Mouse (Mus musculus) stomach, postnatal 0 days (tissue): ENCODE results near the gene Ccl1. TPM values are rescaled to one million over a fixed set of nuclear protein-coding genes. Genes with fewer than 3 reads are reported as not detected.

ENCODE experiments used
- ATAC-seq: fragments of 200-750 bp; cut with Nextera tagmentation; 2 replicates; pipeline ENCODE4 v1.8.0; 2017; ENCODE audit not compliant: low FRiP score, low TSS enrichment
- DNase-seq: peaks from one replicate; pipeline ENCODE4 v3.0.0-alpha.2; 2016; ENCODE audit warnings: low spot score
- H3K27ac ChIP-seq: fragments of 300-500 bp; sonication (generic); replicated peaks from 2 replicates; pipeline ENCODE4 v1.5.1; 2014; ENCODE audit warnings: mild to moderate bottlenecking, control low read depth
- H3K27me3 ChIP-seq: fragments of 300-500 bp; sonication (generic); 2 replicates; pipeline ENCODE4 v1.6.1; 2014; ENCODE audit warnings: low read length; ENCODE audit not compliant: control insufficient read depth, insufficient read depth
- H3K36me3 ChIP-seq: fragments of 300-500 bp; sonication (generic); 2 replicates; pipeline ENCODE4 v1.6.1; 2014; ENCODE audit warnings: low read length, mixed read lengths; ENCODE audit not compliant: control insufficient read depth, insufficient read depth
- H3K4me1 ChIP-seq: fragments of 300-500 bp; sonication (generic); replicated peaks from 2 replicates; pipeline ENCODE4 v1.6.1; 2014; ENCODE audit warnings: antibody characterized with exemption; ENCODE audit not compliant: control insufficient read depth, insufficient read depth
- H3K4me2 ChIP-seq: fragments of 300-500 bp; sonication (generic); replicated peaks from 2 replicates; pipeline ENCODE4 v1.6.1; 2014; ENCODE audit warnings: low read depth, mild to moderate bottlenecking, control low read depth, moderate library complexity
- H3K4me3 ChIP-seq: fragments of 300-500 bp; sonication (generic); 2 replicates; pipeline ENCODE4 v1.5.1; 2014; ENCODE audit warnings: low read depth, low read length, control low read depth
- H3K9ac ChIP-seq: fragments of 300-500 bp; sonication (generic); 2 replicates; pipeline ENCODE4 v1.6.1; 2014; ENCODE audit warnings: mild to moderate bottlenecking, low read length, control low read depth, mixed read lengths
- H3K9me3 ChIP-seq: fragments of 300-500 bp; sonication (generic); 2 replicates; pipeline ENCODE4 v1.6.1; 2016; ENCODE audit warnings: low read length; ENCODE audit not compliant: control insufficient read depth
- CTCF ChIP-seq: IDR thresholded peaks from 2 replicates; pipeline ENCODE4 v1.5.1; 2016; ENCODE audit warnings: antibody characterized with exemption, low read depth, mild to moderate bottlenecking, moderate library complexity
- EP300 ChIP-seq: optimal IDR thresholded peaks from 2 replicates; pipeline ENCODE3; 2016; ENCODE audit warnings: antibody characterized with exemption
- WGBS: fragments of 180-500 bp; shearing (Covaris S2); extraction: QIAGEN DNeasy Blood & Tissue Kit; methylation state at CpG from one replicate; pipeline ENCODE4 v1.1.7; 2014; 5-methylcytosine and 5-hydroxymethylcytosine counted together
- polyA plus RNA-seq: library from polyadenylated mRNA; unstranded; fragments of >200 nt; fragmentation: Nextera tagmentation; extraction: Ambion mirVana; gene quantifications from 2 replicates; pipeline ENCODE4 v1.2.1, GENCODE M21; 2015

Ccl1 gene
- polyA plus RNA-seq, 1 experiment from 2014 or later: not detected

DNA sequence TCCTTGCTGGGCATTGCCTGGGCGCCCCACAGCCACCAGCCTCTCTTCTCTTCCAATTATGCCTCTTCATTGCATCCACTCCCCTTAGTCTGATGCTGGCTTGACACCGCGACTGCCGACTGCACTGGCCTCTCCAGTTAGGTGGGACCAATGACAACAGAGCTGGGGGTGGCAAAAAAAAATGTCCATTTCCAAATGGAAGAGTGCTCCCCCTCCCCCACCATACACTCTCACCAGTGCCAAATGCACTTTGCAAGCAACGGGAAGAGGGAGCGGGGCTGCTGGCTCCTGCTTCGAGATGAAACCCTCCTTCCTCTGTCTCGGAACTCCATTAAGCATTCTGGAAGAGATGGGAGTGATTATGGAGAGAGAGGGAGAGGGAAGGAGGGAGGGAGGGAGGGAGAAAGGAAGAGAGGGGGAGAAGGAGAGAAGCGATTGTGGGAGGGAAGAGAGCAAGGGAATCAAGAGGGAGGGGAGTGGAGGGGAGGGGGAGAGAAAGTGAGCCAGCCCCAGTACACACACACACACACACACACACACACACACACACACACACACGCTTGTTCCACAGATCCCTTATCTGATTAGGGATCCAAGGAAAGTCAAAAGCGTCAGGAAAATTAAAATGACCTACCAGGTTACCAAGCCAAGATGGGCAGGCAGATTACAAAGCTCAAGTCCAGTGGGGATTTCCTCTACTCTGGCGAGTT lies 5.0 kb upstream of the Ccl1 start:
- Histone ChIP-seq H3K27me3 (no peaks in the 10 kb centered on the region), H3K9me3 (no peaks in the 10 kb centered on the region), H3K4me3 (no peak overlapping the region), H3K4me2 (no peak overlapping the region), H3K27ac (no peak overlapping the region), H3K4me1 (no peaks in the 10 kb centered on the region), H3K36me3 (no peaks in the 10 kb centered on the region), H3K9ac (no peak overlapping the region)
- 24% methylated on average over 12 of the region's 12 CpGs for WGBS
- ATAC-seq (no peak), DNase-seq (no peak)
- no peak for TF ChIP-seq CTCF
- no peak for TF ChIP-seq EP300

DNA sequence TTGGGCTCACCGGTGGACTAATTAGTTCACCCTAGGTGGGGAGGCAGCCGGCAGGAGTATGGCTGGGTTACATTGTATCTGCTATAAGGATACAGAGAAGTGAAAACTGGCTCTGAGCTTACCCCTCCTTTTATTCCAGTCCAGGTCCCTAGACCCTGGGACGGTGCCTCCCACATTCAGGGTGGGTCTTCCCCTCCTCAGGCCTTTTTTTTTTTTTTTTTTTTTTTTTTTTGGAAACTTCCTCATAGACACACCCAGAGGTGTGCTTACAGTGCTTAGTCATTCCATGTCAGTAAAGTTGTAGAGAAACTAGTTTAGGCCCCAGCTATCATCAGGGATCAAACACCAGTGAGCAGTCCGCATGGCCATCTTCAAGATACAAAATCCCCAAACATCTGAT lies 7.6 kb downstream of the Ccl1 start:
- Histone ChIP-seq H3K4me3 (no peak overlapping the region), H3K27ac (no peak overlapping the region), H3K9ac (no peak overlapping the region), H3K4me2 (no peak overlapping the region), H3K27me3 (no peaks in the 10 kb centered on the region), H3K9me3 (no peaks in the 10 kb centered on the region), H3K36me3 (no peaks in the 10 kb centered on the region), H3K4me1 (no peaks in the 10 kb centered on the region)
- no peak for ATAC-seq
- no peak for TF ChIP-seq EP300
- no peak for TF ChIP-seq CTCF
- no peak for DNase-seq
- WGBS: 80% methylated on average over 4 of the region's 4 CpGs

DNA sequence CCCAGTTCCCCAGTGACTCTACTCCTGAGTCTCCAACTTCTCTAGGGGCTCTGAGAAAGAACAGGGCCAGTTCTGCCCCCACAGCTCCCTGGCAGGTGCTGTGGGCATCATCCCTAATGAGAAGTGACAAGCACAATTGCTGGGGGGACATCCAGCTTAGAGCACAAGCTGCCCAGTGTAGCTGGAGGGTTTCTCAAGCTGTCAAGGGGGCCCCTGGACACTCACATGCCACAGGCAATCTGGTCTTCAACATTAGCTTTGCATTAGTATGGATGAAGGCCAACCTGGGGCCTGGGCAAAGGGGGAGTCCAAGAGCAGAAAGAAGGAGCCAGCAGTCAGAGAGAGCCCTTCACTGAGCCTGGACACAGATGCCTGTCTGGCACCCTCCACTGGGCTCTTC lies 14.6 kb downstream of the Ccl1 start:
- H3K27ac ChIP-seq: no peak overlapping the region
- no peaks in the 10 kb centered on the region for H3K4me1 ChIP-seq
- DNase-seq (no peak), ATAC-seq (no peak)
- H3K36me3 ChIP-seq: no peaks in the 10 kb centered on the region
- no peak for TF ChIP-seq CTCF
- TF ChIP-seq EP300: no peak
- no peaks in the 10 kb centered on the region for H3K9me3 ChIP-seq
- H3K4me2 ChIP-seq: no peak overlapping the region
- H3K9ac ChIP-seq: no peak overlapping the region
- H3K4me3 ChIP-seq: no peak overlapping the region
- H3K27me3 ChIP-seq: no peaks in the 10 kb centered on the region

DNA sequence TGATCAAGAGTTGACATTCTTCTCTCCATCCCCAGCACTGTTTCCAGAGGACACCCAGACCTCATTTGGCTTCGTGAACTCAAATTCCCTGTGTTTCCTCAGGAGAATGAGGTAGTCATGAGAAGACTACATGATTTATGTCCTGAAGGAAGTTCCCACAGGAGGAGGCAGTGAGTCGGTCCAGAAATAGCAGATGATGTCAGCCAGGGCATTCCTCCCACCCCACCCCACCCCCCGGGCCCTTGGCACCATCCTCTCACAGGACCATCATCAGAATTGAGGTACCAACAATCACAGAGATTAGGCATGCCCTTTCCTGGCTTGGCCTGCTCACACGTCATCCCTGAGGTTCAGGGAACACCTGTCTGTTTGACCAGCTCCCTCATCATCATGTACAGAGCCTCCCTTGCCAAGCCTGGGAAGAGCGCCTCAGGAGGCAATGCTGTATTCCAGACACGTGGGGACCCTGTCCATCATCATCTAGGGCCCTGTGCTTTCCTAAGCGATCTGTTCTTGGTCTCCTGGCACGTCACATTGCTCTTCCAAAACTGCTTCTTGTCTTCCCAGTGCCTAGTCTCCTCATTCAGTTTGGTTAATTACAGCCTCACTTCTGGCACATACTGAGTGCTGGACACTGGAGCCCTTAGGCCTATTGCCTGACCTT lies 31.2 kb downstream of the Ccl1 start:
- DNase-seq (no peak), ATAC-seq (no peak)
- Histone ChIP-seq H3K4me1 (no peaks in the 10 kb centered on the region), H3K4me2 (no peak overlapping the region), H3K9me3 (no peaks in the 10 kb centered on the region), H3K27ac (no peak overlapping the region), H3K9ac (no peak overlapping the region), H3K27me3 (no peaks in the 10 kb centered on the region), H3K4me3 (no peak overlapping the region), H3K36me3 (no peaks in the 10 kb centered on the region)
- TF ChIP-seq CTCF (no peak), EP300 (no peak)
- 73% methylated on average over 8 of the region's 8 CpGs for WGBS

DNA sequence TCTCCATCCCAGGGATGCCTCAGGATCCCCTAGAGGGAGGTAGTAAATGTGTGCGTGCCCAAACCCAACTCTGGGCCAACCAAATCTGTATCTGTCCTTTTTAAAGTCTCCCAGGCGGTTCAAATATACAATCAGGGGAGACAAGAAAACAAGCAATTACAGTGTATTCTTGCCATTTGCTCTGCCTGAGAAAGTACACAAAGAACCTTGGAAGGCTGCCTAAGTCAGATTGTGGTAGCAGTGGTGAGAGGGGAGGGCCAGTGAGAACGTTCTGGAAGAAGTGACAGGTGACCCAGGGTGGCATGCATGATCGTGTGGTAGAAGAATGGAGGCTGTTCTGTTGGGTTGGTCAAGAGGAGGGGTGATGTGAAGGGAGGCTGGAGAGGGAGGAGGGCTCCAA lies 46.4 kb downstream of the Ccl1 start:
- no peaks in the 10 kb centered on the region for H3K27me3 ChIP-seq
- ATAC-seq (no peak), DNase-seq (no peak)
- WGBS: 44% methylated on average over 4 of the region's 4 CpGs
- no peaks in the 10 kb centered on the region for H3K36me3 ChIP-seq
- no peaks in the 10 kb centered on the region for H3K9me3 ChIP-seq
- TF ChIP-seq EP300 (no peak), CTCF (no peak)
- H3K4me2 ChIP-seq: no peak overlapping the region
- H3K4me1 ChIP-seq: no peaks in the 10 kb centered on the region
- H3K4me3 ChIP-seq: no peak overlapping the region
- H3K27ac ChIP-seq: no peak overlapping the region
- no peak overlapping the region for H3K9ac ChIP-seq

DNA sequence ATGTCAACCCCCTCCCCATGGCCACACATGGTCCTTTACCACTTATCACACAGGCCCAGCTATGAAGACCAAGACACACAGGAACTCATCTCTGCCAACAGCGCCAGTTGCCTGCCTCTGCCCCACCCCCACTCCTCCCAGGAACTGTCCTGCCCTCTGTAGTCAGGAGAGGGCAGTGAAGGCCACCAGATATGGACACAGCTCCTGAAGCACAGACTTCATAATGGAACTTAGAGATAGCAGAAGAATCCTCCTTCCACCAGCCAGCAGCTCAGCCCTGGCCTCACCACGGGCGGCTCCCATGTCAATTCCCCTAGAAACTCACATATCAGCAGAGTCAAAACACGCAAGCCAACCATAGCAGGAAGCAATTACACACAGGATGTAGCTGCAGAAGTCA lies 49.9 kb downstream of the Ccl1 start:
- no peak overlapping the region for H3K27ac ChIP-seq

More for the DNA sequence above, 49.9 kb downstream of the Ccl1 start:
- no peaks in the 10 kb centered on the region for H3K9me3 ChIP-seq
- no peaks in the 10 kb centered on the region for H3K4me1 ChIP-seq
- ATAC-seq (no peak), DNase-seq (peak; percentile 23)
- H3K27me3 ChIP-seq: no peaks in the 10 kb centered on the region
- H3K9ac ChIP-seq: no peak overlapping the region
- WGBS: 20% methylated on average over 4 of the region's 4 CpGs
- H3K4me3 ChIP-seq: no peak overlapping the region
- H3K4me2 ChIP-seq: no peak overlapping the region
- H3K36me3 ChIP-seq: no peaks in the 10 kb centered on the region
- TF ChIP-seq EP300 (no peak), CTCF (peak; percentile 66)
